Mouse (Mus musculus) forebrain, embryonic 10.5 days (tissue): ENCODE data around the gene Casp4. TPM values are rescaled to one million over a fixed set of nuclear protein-coding genes. Genes with fewer than 3 reads are reported as not detected.

Source experiments
- DNase-seq: peaks from one replicate; pipeline ENCODE4 v3.0.0-alpha.2; 2017; ENCODE audit warnings: low spot score; ENCODE audit errors: extremely low spot score
- H3K27ac ChIP-seq: fragments of 300-500 bp; sonication (generic); 2 replicates; pipeline ENCODE4 v1.5.1; 2016; ENCODE audit warnings: mild to moderate bottlenecking
- H3K27me3 ChIP-seq: fragments of 300-500 bp; sonication (generic); 2 replicates; pipeline ENCODE4 v1.6.1; 2016; ENCODE audit warnings: mild to moderate bottlenecking; ENCODE audit not compliant: poor library complexity, severe bottlenecking
- H3K36me3 ChIP-seq: fragments of 300-500 bp; sonication (generic); replicated peaks from 2 replicates; pipeline ENCODE4 v1.6.1; 2016; ENCODE audit warnings: mild to moderate bottlenecking, moderate library complexity
- H3K4me1 ChIP-seq: fragments of 300-500 bp; sonication (generic); 2 replicates; pipeline ENCODE4 v1.6.1; 2016
- H3K4me3 ChIP-seq: fragments of 300-500 bp; sonication (generic); 2 replicates; pipeline ENCODE4 v1.5.1; 2016; ENCODE audit warnings: mild to moderate bottlenecking, moderate library complexity
- H3K9me3 ChIP-seq: fragments of 300-500 bp; sonication (generic); 2 replicates; pipeline ENCODE4 v1.6.1; 2016; ENCODE audit warnings: mild to moderate bottlenecking, moderate library complexity
- WGBS: fragments of 180-500 bp; shearing (Covaris S2); methylation state at CpG from one replicate; pipeline ENCODE4 v1.1.7; 2016; 5-methylcytosine and 5-hydroxymethylcytosine counted together
- polyA plus RNA-seq: library from polyadenylated mRNA; unstranded; fragments of >200 nt; fragmentation: Nextera tagmentation; extraction: Ambion mirVana; gene quantifications from 2 replicates; pipeline ENCODE4 v1.2.1, GENCODE M21; 2016

The Casp4 gene
- polyA plus RNA-seq, 1 experiment from 2014 or later, result not detected

DNA sequence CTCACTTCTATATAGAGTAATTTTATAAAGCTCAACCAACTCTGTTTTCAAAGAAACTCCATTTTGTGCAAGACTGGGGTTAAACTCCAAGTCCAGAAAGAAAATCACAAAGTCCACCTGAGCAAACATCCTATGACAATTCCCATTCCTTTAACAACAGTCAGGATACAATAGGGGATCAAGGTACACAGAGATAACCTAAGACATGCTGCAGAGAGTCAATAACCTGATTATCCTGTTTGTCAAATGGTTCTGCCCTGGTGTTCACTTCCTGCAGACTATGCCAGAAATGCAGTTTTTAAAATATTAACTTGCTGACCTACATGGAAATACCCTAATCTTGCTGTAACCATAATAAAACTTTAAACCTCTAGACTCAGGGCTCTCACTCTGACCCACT, 23.8 kb downstream of the Casp4 start:
- Histone ChIP-seq H3K27me3 (no peaks in the 10 kb centered on the region), H3K9me3 (no peaks in the 10 kb centered on the region), H3K4me1 (no peaks in the 10 kb centered on the region), H3K4me3 (no peak overlapping the region), H3K36me3 (no peaks in the 10 kb centered on the region), H3K27ac (no peak overlapping the region)
- DNase-seq, result no peak

- DNase-seq, result no peak
- H3K4me1 ChIP-seq, result no peaks in the 10 kb centered on the region
- 94% methylated on average over 1 of the region's 1 CpGs for WGBS
Observed at GRCm38 (mm10) chr9:5333422-5333821, 24.8 kb downstream of the Casp4 start.

DNA sequence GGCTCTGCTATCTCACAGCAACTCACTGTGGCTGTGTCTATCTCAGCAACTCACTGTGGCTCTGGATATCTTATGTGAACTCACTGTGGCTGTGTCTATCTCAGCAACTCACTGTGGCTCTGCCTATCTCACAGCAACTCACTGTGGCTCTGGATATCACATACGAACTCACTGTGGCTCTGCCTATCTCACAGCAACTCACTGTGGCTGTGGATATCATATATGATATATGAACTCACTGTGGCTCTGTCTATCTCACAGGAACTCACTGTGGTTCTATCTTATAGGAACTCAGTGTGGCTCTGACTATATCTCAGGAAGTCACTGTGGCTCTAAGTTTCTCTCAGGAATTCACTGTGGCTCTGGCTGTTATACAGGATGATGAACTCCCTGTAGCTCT, 34.5 kb downstream of the Casp4 start:
- no peaks in the 10 kb centered on the region for H3K4me1 ChIP-seq
- H3K4me3 ChIP-seq, result no peak overlapping the region
- no peak overlapping the region for H3K27ac ChIP-seq
- H3K36me3 ChIP-seq, result no peaks in the 10 kb centered on the region
- DNase-seq, result no peak
- H3K27me3 ChIP-seq, result no peaks in the 10 kb centered on the region
- WGBS, result 75% methylated on average over 1 of the region's 1 CpGs
- H3K9me3 ChIP-seq, result no peaks in the 10 kb centered on the region

More at GRCm38 (mm10) chr9:5333422-5333821, 24.8 kb downstream of the Casp4 start:
- no peaks in the 10 kb centered on the region for H3K9me3 ChIP-seq
- no peak overlapping the region for H3K4me3 ChIP-seq
- H3K27ac ChIP-seq, result no peak overlapping the region
- H3K36me3 ChIP-seq, result no peaks in the 10 kb centered on the region
- H3K27me3 ChIP-seq, result no peaks in the 10 kb centered on the region

DNA sequence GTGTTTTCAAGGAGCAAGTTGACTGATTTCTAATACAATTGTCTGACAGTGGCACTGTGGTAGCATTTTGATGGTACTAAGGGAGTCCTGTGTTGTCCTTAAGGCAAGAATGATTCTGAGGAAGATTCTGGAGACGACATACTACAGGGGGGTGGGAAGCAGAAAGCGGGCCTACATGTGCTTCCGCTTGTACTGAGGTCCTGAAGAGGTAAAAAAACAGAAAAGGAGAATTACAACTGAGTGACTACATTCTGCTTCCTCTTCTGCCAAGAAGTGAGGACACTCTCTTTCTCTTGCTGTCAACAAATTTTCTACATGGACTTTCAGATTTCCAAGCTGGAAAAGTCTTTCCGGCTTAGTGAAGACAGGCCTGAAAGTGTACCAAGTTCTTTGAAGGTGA, 35.5 kb downstream of the Casp4 start:
- Histone ChIP-seq H3K4me1 (no peaks in the 10 kb centered on the region), H3K27me3 (no peaks in the 10 kb centered on the region), H3K9me3 (no peaks in the 10 kb centered on the region), H3K36me3 (no peaks in the 10 kb centered on the region), H3K27ac (no peak overlapping the region), H3K4me3 (no peak overlapping the region)
- 90% methylated on average over 4 of the region's 4 CpGs for WGBS
- DNase-seq, result no peak

GRCm38 (mm10) chr9:5345291-5345898, 36.8 kb downstream of the Casp4 start, which contains the start of gene Casp12:
Gene Casp12, plus strand, starts transcription at chr9:5345430.
- H3K27ac ChIP-seq, result no peak within 1 kb of the TSS
- H3K4me3 ChIP-seq, result no peak within 1 kb of the TSS
- no peaks in the 10 kb centered on the region for H3K27me3 ChIP-seq
- no peaks in the 10 kb centered on the region for H3K4me1 ChIP-seq
- no peak for DNase-seq
- no peaks in the 10 kb centered on the region for H3K36me3 ChIP-seq
- 84% methylated on average over 4 of the region's 4 CpGs for WGBS
- H3K9me3 ChIP-seq, result no peaks in the 10 kb centered on the region

- Histone ChIP-seq H3K9me3 (no peaks in the 10 kb centered on the region), H3K4me3 (no peak overlapping the region), H3K4me1 (no peaks in the 10 kb centered on the region), H3K36me3 (no peaks in the 10 kb centered on the region), H3K27ac (no peak overlapping the region), H3K27me3 (no peaks in the 10 kb centered on the region)
- no peak for DNase-seq
- 85% methylated on average over 4 of the region's 4 CpGs for WGBS
Observed at GRCm38 (mm10) chr9:5347381-5347780, 38.8 kb downstream of the Casp4 start.

DNA sequence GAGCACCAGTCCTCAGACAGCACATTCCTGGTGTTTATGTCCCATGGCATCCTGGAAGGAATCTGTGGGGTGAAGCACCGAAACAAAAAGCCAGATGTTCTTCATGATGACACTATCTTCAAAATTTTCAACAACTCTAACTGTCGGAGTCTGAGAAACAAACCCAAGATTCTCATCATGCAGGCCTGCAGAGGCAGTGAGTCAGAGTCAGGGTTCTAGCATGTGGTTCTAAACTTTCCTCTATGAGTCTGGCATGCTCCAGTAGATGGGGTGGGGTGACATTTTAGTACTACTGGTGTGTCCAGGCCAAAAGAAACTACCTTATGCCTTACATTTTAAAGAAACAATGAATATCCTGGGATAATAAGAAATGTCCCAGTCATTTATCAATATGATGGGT, 45.0 kb downstream of the Casp4 start:
- H3K27ac ChIP-seq, result no peak overlapping the region
- no peak overlapping the region for H3K4me3 ChIP-seq
- WGBS, result 90% methylated on average over 2 of the region's 2 CpGs
- H3K27me3 ChIP-seq, result no peaks in the 10 kb centered on the region
- no peaks in the 10 kb centered on the region for H3K36me3 ChIP-seq
- no peaks in the 10 kb centered on the region for H3K9me3 ChIP-seq
- no peak for DNase-seq
- no peaks in the 10 kb centered on the region for H3K4me1 ChIP-seq

GRCm38 (mm10) chr9:5356801-5357200, 48.2 kb downstream of the Casp4 start:
- Histone ChIP-seq H3K27me3 (no peaks in the 10 kb centered on the region), H3K36me3 (no peaks in the 10 kb centered on the region), H3K9me3 (no peaks in the 10 kb centered on the region), H3K4me1 (no peaks in the 10 kb centered on the region), H3K27ac (no peak overlapping the region), H3K4me3 (no peak overlapping the region)
- DNase-seq, result no peak

Other genes starting within 250 kb of the Casp4 start
- gene Casp1, start 10.3 kb upstream of the Casp4 start, polyA plus RNA-seq, result 0.25 and 0.33 TPM in 2 replicates
- gene Casp12, start 36.6 kb downstream of the Casp4 start, polyA plus RNA-seq, result not detected in 2 replicates